Mouse (Mus musculus): Measurements from ENCODE around the gene Slco1c1. TPM values are rescaled to one million over a fixed set of nuclear protein-coding genes. Genes with fewer than 3 reads are reported as not detected.
"Not testable (repeated sequence)": the region's sequence is repeated elsewhere in the genome, so short reads cannot be mapped to it uniquely, and the experiment has no call there.

Slco1c1 gene
- polyA plus RNA-seq, 1 experiment from 2014 or later, result 19.8 TPM

- Histone ChIP-seq H3K27me3 (no peaks in the 10 kb centered on the region), H3K9ac (no peak overlapping the region), H3K4me3 (no peak overlapping the region), H3K27ac (no peak overlapping the region), H3K4me1 (replicated peaks) (no peaks in the 10 kb centered on the region), H3K36me3 (no peaks in the 10 kb centered on the region), H3K9me3 (no peaks in the 10 kb centered on the region), H3K4me2 (no peak overlapping the region)
- ATAC-seq (ENCODE audit: low FRiP score), result no peak
- WGBS, result 82% methylated on average over 3 of the region's 3 CpGs
Observed at GRCm38 (mm10) chr6:141537298-141537697, 13.1 kb downstream of the Slco1c1 start.

GRCm38 (mm10) chr6:141541136-141541535 lies 17.0 kb downstream of the Slco1c1 start:
- 81% methylated on average over 1 of the region's 1 CpGs for WGBS
- H3K9me3 ChIP-seq, result no peaks in the 10 kb centered on the region
- H3K36me3 ChIP-seq, result no peaks in the 10 kb centered on the region
- H3K9ac ChIP-seq, result no peak overlapping the region
- H3K27me3 ChIP-seq, result no peaks in the 10 kb centered on the region
- no peak overlapping the region for H3K27ac ChIP-seq
- ATAC-seq (ENCODE audit: low FRiP score), result no peak
- no peak overlapping the region for H3K4me2 ChIP-seq
- H3K4me3 ChIP-seq, result no peak overlapping the region
- no peaks in the 10 kb centered on the region for H3K4me1 ChIP-seq (replicated peaks)

- Histone ChIP-seq H3K4me2 (no peak overlapping the region), H3K4me3 (no peak overlapping the region), H3K27me3 (no peaks in the 10 kb centered on the region), H3K9me3 (no peaks in the 10 kb centered on the region), H3K9ac (no peak overlapping the region), H3K27ac (no peak overlapping the region), H3K4me1 (replicated peaks) (no peaks in the 10 kb centered on the region), H3K36me3 (no peaks in the 10 kb centered on the region)
- no peak for ATAC-seq (ENCODE audit: low FRiP score)
- WGBS, result 87% methylated on average over 7 of the region's 7 CpGs
Observed at GRCm38 (mm10) chr6:141543344-141543743, 19.2 kb downstream of the Slco1c1 start.

DNA sequence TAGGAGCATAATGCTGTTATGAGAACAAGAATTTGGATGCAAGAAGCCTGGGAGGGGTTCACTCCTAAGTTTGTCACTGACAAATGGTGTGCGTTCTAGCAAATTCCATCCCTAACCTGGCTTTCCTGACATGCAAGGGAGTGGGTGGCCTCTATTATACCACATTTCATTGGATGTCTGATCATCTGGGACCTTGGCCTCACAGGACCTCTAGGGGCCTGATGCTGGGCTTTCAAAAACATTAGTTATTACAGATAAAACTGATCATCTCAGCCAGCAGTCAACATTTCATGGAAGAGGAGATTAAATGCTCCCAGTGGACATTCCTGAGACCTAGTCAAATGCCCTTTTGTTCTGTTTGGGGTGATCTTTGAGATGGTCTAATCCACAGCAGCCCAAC lies 34.0 kb downstream of the Slco1c1 start:
- Histone ChIP-seq H3K27ac (no peak overlapping the region), H3K9me3 (no peaks in the 10 kb centered on the region), H3K9ac (no peak overlapping the region), H3K4me1 (replicated peaks) (no peaks in the 10 kb centered on the region), H3K4me2 (no peak overlapping the region), H3K4me3 (no peak overlapping the region), H3K36me3 (no peaks in the 10 kb centered on the region), H3K27me3 (no peaks in the 10 kb centered on the region)
- no peak for ATAC-seq (ENCODE audit: low FRiP score)
- 92% methylated on average over 1 of the region's 1 CpGs for WGBS

GRCm38 (mm10) chr6:141567366-141567765 lies 43.2 kb downstream of the Slco1c1 start:
- ATAC-seq (ENCODE audit: low FRiP score), result no peak
- 86% methylated on average over 2 of the region's 2 CpGs for WGBS
- no peak overlapping the region for H3K27ac ChIP-seq
- H3K4me3 ChIP-seq, result no peak overlapping the region
- H3K36me3 ChIP-seq, result no peaks in the 10 kb centered on the region
- H3K27me3 ChIP-seq, result no peaks in the 10 kb centered on the region
- H3K9ac ChIP-seq, result no peak overlapping the region
- no peak overlapping the region for H3K4me2 ChIP-seq
- no peaks in the 10 kb centered on the region for H3K4me1 ChIP-seq (replicated peaks)
- no peaks in the 10 kb centered on the region for H3K9me3 ChIP-seq

GRCm38 (mm10) chr6:141567852-141568558 lies 43.8 kb downstream of the Slco1c1 start:
- H3K27ac ChIP-seq, result no peak overlapping the region
- no peak overlapping the region for H3K4me3 ChIP-seq
- H3K4me2 ChIP-seq, result 0 out of 2 replicates have a peak overlapping the region, but pooled peaks have one; percentile 8
- no peak overlapping the region for H3K9ac ChIP-seq
- ATAC-seq (ENCODE audit: low FRiP score), result no peak
- H3K9me3 ChIP-seq, result no peaks in the 10 kb centered on the region
- no peaks in the 10 kb centered on the region for H3K4me1 ChIP-seq (replicated peaks)
- no peaks in the 10 kb centered on the region for H3K27me3 ChIP-seq
- H3K36me3 ChIP-seq, result no peaks in the 10 kb centered on the region
- 66% methylated on average over 10 of the region's 10 CpGs for WGBS

DNA sequence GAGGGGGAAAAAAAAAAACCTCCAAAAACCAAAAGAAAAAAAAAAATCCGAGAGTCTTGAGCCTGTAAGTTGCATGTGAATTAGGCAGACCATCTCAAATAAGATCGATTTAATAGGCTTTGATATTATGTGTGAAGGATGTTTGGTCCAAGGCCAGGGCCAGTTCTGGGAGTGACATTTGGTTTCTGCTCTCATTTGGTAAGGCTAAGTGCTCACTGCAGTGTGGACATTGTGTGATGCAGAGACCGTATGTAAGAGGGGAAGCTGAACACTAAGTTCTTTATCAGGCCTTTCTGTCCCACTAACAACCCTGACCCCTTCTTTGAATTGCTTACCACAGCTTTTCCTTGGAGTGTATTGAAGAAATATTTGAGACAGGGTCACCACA lies 44.4 kb downstream of the Slco1c1 start:
- Histone ChIP-seq H3K4me2 (0 out of 2 replicates have a peak overlapping the region, but pooled peaks have one; percentile 8), H3K4me3 (no peak overlapping the region), H3K36me3 (no peaks in the 10 kb centered on the region), H3K27me3 (no peaks in the 10 kb centered on the region), H3K9me3 (no peaks in the 10 kb centered on the region), H3K4me1 (replicated peaks) (no peaks in the 10 kb centered on the region), H3K27ac (no peak overlapping the region), H3K9ac (no peak overlapping the region)
- 0 out of 2 replicates have a peak, but pooled peaks have one; percentile 52 for ATAC-seq (ENCODE audit: low FRiP score)
- 45% methylated on average over 3 of the region's 3 CpGs for WGBS

- ATAC-seq (ENCODE audit: low FRiP score), result no peak
- no peak overlapping the region for H3K9ac ChIP-seq
- no peaks in the 10 kb centered on the region for H3K36me3 ChIP-seq
- H3K4me1 ChIP-seq (replicated peaks), result no peaks in the 10 kb centered on the region
- 43% methylated on average over 3 of the region's 3 CpGs for WGBS
- H3K9me3 ChIP-seq, result no peaks in the 10 kb centered on the region
- no peak overlapping the region for H3K27ac ChIP-seq
- H3K4me2 ChIP-seq, result no peak overlapping the region
- no peaks in the 10 kb centered on the region for H3K27me3 ChIP-seq
- no peak overlapping the region for H3K4me3 ChIP-seq
Observed at GRCm38 (mm10) chr6:141576646-141577200, 52.6 kb downstream of the Slco1c1 start.

DNA sequence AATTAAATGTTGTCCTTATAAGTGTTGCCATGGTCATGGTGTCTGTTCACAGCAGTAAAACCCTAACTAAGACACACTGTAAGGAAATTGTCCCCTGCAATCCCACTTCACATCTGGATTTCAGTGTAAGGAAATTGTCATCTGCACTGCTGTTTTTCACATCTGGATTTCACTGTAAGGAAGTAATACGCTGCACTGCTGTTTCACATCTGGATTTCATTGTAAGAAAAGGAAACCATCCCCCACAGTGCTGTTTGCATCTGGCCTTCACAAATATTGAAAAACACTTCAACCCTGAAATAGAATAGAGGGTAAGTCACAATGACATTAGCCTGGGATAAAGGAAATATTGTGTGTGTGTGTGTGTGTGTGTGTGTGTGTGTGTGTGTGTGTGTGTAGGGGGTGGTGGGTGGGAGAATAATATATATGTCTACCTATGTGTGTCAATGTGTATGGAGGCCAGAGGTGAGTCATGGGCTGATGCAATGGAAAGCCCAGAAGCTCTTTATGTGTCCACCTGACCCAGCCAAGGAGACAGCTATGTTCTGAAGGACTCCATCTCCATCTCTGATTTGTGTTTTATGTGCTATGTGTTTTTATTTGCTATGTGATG lies 60.7 kb downstream of the Slco1c1 start:
- Histone ChIP-seq H3K9me3 (no peaks in the 10 kb centered on the region), H3K4me2 (no peak overlapping the region), H3K36me3 (no peaks in the 10 kb centered on the region), H3K9ac (no peak overlapping the region), H3K27me3 (no peaks in the 10 kb centered on the region), H3K27ac (no peak overlapping the region), H3K4me3 (no peak overlapping the region), H3K4me1 (replicated peaks) (no peaks in the 10 kb centered on the region)
- ATAC-seq (ENCODE audit: low FRiP score), result no peak
- WGBS, result 84% methylated on average over 1 of the region's 1 CpGs

DNA sequence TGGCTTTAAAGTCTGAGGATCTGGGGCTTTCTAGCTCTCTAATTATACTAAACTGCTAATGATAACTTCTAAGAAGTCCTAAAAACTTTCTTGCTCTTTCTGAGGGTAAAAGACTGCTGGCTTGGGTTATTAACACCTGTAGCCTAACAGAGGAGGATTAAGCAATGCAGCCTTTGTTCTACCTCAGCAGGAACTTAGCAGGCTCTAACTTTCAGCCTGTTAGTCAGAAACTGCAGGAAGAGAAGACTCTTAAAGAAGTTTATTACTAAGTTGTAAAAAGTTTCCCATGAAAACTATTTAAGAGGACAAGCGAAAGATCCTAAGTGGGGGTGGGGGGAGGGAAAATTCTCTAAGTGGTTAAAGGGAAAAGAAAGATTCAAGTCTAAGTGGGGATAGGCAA lies 65.8 kb downstream of the Slco1c1 start:
- no peak for ATAC-seq (ENCODE audit: low FRiP score)

DNA sequence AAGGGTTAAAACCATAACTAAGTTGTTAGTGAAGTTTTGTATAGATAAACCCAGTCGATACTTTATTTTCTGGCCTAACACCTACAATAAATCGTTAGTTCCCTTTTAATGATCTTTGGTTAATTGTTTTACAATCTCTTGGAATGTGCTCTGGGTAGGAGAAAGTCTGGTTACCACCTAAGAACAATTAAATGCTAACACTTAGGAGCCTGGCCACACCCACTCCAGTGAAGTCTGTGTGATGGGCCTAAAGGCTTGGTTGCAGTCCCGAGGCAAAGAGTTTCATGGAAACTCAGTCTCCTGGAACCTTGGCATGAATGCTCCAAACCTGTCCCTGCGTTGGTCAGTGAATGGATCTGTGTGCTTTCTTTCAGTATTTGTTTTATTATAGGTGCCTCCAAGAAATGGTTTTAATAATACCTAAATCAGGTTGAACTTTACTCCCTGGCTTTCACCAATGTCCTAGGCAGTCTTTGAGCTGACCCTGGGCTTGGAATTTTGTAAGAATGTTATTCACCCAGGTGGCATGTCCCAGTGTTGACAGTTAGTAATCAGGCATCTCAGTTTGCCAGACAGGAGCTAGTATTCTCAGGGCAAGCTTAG lies 66.5 kb downstream of the Slco1c1 start:
- not testable (repeated sequence) for ATAC-seq (ENCODE audit: low FRiP score); H3K27me3 ChIP-seq; H3K36me3 ChIP-seq; H3K4me1 ChIP-seq (replicated peaks); H3K27ac ChIP-seq; H3K9me3 ChIP-seq; H3K4me3 ChIP-seq; H3K4me2 ChIP-seq; H3K9ac ChIP-seq
- WGBS, result 48% methylated on average over 4 of the region's 4 CpGs

More for the DNA sequence above, 65.8 kb downstream of the Slco1c1 start:
- 68% methylated on average over 1 of the region's 1 CpGs for WGBS
- H3K4me3 ChIP-seq, result no peak overlapping the region
- no peak overlapping the region for H3K27ac ChIP-seq
- no peak overlapping the region for H3K4me2 ChIP-seq
- no peaks in the 10 kb centered on the region for H3K4me1 ChIP-seq (replicated peaks)
- H3K27me3 ChIP-seq, result no peaks in the 10 kb centered on the region
- H3K36me3 ChIP-seq, result no peaks in the 10 kb centered on the region
- H3K9ac ChIP-seq, result no peak overlapping the region
- H3K9me3 ChIP-seq, result no peaks in the 10 kb centered on the region

DNA sequence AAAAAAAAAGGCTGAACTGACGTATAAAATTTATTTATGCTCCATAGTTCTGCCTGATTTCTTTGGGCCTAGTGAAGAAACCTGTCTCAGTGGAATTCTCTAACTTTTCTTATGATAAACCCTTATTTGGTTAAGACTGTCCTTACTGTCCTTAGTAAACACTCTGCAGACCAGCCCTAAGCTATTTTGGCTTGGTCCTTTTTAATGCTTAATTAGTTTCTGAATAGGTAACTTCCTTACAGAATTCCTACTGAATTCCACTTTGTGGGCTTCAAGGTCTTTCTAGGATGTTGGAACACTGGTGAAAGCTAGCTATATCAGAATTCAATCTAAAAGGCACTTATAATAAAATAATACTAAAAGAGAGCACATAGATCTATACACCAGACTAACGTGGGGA lies 71.9 kb downstream of the Slco1c1 start:
- no peaks in the 10 kb centered on the region; the same call in 1 of the 2 replicates for H3K36me3 ChIP-seq
- H3K4me2 ChIP-seq, result no peak overlapping the region
- H3K4me3 ChIP-seq, result no peak overlapping the region
- peaks cover 10% of the 10 kb centered on the region for H3K9me3 ChIP-seq
- H3K9ac ChIP-seq, result no peak overlapping the region
- no peak for ATAC-seq (ENCODE audit: low FRiP score)
- WGBS, result 90% methylated on average over 2 of the region's 2 CpGs
- H3K4me1 ChIP-seq (replicated peaks), result no peaks in the 10 kb centered on the region
- H3K27me3 ChIP-seq, result no peaks in the 10 kb centered on the region
- no peak overlapping the region for H3K27ac ChIP-seq
